Mouse (Mus musculus): ENCODE data around the gene Hmg20b.

GRCm38 (mm10) chr10:81323141-81323775 lies 27.0 kb downstream of the Hmg20b start:
- no peak for TF ChIP-seq CTCF (conservative IDR thresholded peaks at IDR 0.05; ENCODE audit: low read length)
- TF ChIP-seq NANOG (IDR thresholded peaks at IDR 0.05; ENCODE audit: borderline replicate concordance, low read length), result no peak

Data from E14TG2a.4 (cell line).